Mouse (Mus musculus) neural tube, embryonic 11.5 days (tissue): Measurements from ENCODE around the gene Edil3. TPM values are rescaled to one million over a fixed set of nuclear protein-coding genes. Genes with fewer than 3 reads are reported as not detected.

Experiments
- ATAC-seq: fragments of 200-750 bp; cut with Nextera tagmentation; 2 replicates; pipeline ENCODE4 v1.8.0; 2017; ENCODE audit warnings: moderate number of reproducible peaks, mild to moderate bottlenecking, moderate TSS enrichment, moderate library complexity; ENCODE audit not compliant: insufficient read depth, low FRiP score, low TSS enrichment
- DNase-seq: peaks from one replicate; pipeline ENCODE4 v3.0.0-alpha.2; 2015; ENCODE audit warnings: low spot score
- H3K27ac ChIP-seq: fragments of 300-500 bp; sonication (generic); 2 replicates; pipeline ENCODE4 v1.5.1; 2014; ENCODE audit warnings: low read depth, mild to moderate bottlenecking, low read length
- H3K27me3 ChIP-seq: fragments of 300-500 bp; sonication (generic); 2 replicates; pipeline ENCODE4 v1.6.1; 2014; ENCODE audit warnings: mild to moderate bottlenecking, low read length, mixed read lengths; ENCODE audit not compliant: control insufficient read depth, insufficient read depth
- H3K36me3 ChIP-seq: fragments of 300-500 bp; sonication (generic); 2 replicates; pipeline ENCODE4 v1.6.1; 2014; ENCODE audit warnings: mild to moderate bottlenecking, low read length, moderate library complexity, mixed read lengths; ENCODE audit not compliant: control insufficient read depth, insufficient read depth
- H3K4me1 ChIP-seq: fragments of 300-500 bp; sonication (generic); 2 replicates; pipeline ENCODE4 v1.6.1; 2014; ENCODE audit warnings: low read length, mixed read lengths; ENCODE audit not compliant: control insufficient read depth, insufficient read depth
- H3K4me2 ChIP-seq: fragments of 300-500 bp; sonication (generic); 2 replicates; pipeline ENCODE4 v1.6.1; 2014; ENCODE audit warnings: low read depth, mild to moderate bottlenecking, moderate library complexity
- H3K4me3 ChIP-seq: fragments of 300-500 bp; sonication (generic); 2 replicates; pipeline ENCODE4 v1.5.1; 2014; ENCODE audit warnings: low read depth, low read length
- H3K9ac ChIP-seq: fragments of 300-500 bp; sonication (generic); 2 replicates; pipeline ENCODE4 v1.6.1; 2014; ENCODE audit warnings: mild to moderate bottlenecking, low read length
- H3K9me3 ChIP-seq: fragments of 300-500 bp; sonication (generic); 2 replicates; pipeline ENCODE4 v1.6.1; 2016; ENCODE audit warnings: low read length; ENCODE audit not compliant: control insufficient read depth
- WGBS: fragments of 180-500 bp; shearing (Covaris S2); extraction: QIAGEN DNeasy Blood & Tissue Kit; methylation state at CpG from one replicate; pipeline ENCODE4 v1.1.7; 2014; 5-methylcytosine and 5-hydroxymethylcytosine counted together
- polyA plus RNA-seq: library from polyadenylated mRNA; unstranded; fragments of >200 nt; fragmentation: Nextera tagmentation; extraction: Ambion mirVana; gene quantifications from 2 replicates; pipeline ENCODE4 v1.2.1, GENCODE M21; 2014

Edil3 gene
- polyA plus RNA-seq, 1 experiment from 2014 or later = 45.1 TPM

- Histone ChIP-seq H3K27me3 (peaks cover 3% of the 10 kb centered on the region; the same call in 1 of the 2 replicates), H3K9me3 (no peaks in the 10 kb centered on the region), H3K27ac (no peak overlapping the region), H3K9ac (peak overlapping the region; percentile 14), H3K36me3 (no peaks in the 10 kb centered on the region), H3K4me3 (peak overlapping the region; percentile 69), H3K4me1 (no peaks in the 10 kb centered on the region), H3K4me2 (peak overlapping the region; percentile 97)
- ATAC-seq (no peak), DNase-seq (peak; percentile 14)
- WGBS = 13% methylated on average over 10 of the region's 10 CpGs
These were observed 1.8 kb downstream of the Edil3 start for GRCm38 (mm10) chr13:88822976-88823521.

GRCm38 (mm10) chr13:88823522-88824419 lies 2.5 kb downstream of the Edil3 start:
- DNase-seq (peak; percentile 77), ATAC-seq (peak; percentile 46; the same call in 1 of the 2 replicates)
- peak overlapping the region; percentile 57 for H3K9ac ChIP-seq
- H3K36me3 ChIP-seq = no peaks in the 10 kb centered on the region
- H3K4me1 ChIP-seq = no peaks in the 10 kb centered on the region
- peak overlapping the region; percentile 97 for H3K4me2 ChIP-seq
- WGBS = 1% methylated on average over 25 of the region's 25 CpGs
- peak overlapping the region; percentile 69 for H3K4me3 ChIP-seq
- peaks cover 3% of the 10 kb centered on the region; the same call in 1 of the 2 replicates for H3K27me3 ChIP-seq
- no peaks in the 10 kb centered on the region for H3K9me3 ChIP-seq
- 0 out of 2 replicates have a peak overlapping the region, but pooled peaks have one; percentile 15 for H3K27ac ChIP-seq

- Histone ChIP-seq H3K4me1 (no peaks in the 10 kb centered on the region), H3K27me3 (peaks cover 3% of the 10 kb centered on the region; the same call in 1 of the 2 replicates), H3K9ac (no peak overlapping the region), H3K4me2 (0 out of 2 replicates have a peak overlapping the region, but pooled peaks have one; percentile 97), H3K36me3 (no peaks in the 10 kb centered on the region), H3K27ac (no peak overlapping the region), H3K4me3 (no peak overlapping the region), H3K9me3 (no peaks in the 10 kb centered on the region)
- ATAC-seq = no peak
- 22% methylated on average over 4 of the region's 4 CpGs for WGBS
- DNase-seq = peak; percentile 16
These were observed 3.2 kb downstream of the Edil3 start for GRCm38 (mm10) chr13:88824441-88824840.

GRCm38 (mm10) chr13:88828362-88828761 lies 7.1 kb downstream of the Edil3 start:
- Histone ChIP-seq H3K27me3 (no peaks in the 10 kb centered on the region), H3K27ac (no peak overlapping the region), H3K9me3 (no peaks in the 10 kb centered on the region), H3K36me3 (no peaks in the 10 kb centered on the region), H3K4me1 (no peaks in the 10 kb centered on the region), H3K4me3 (no peak overlapping the region), H3K9ac (no peak overlapping the region), H3K4me2 (no peak overlapping the region)
- 78% methylated on average over 10 of the region's 10 CpGs for WGBS
- no peak for ATAC-seq
- no peak for DNase-seq

GRCm38 (mm10) chr13:88833732-88834131 lies 12.5 kb downstream of the Edil3 start:
- no peak overlapping the region for H3K4me2 ChIP-seq
- no peak overlapping the region for H3K27ac ChIP-seq
- DNase-seq (no peak), ATAC-seq (no peak)
- no peak overlapping the region for H3K4me3 ChIP-seq
- H3K4me1 ChIP-seq = no peaks in the 10 kb centered on the region
- H3K9me3 ChIP-seq = no peaks in the 10 kb centered on the region
- H3K36me3 ChIP-seq = no peaks in the 10 kb centered on the region
- H3K27me3 ChIP-seq = no peaks in the 10 kb centered on the region
- no peak overlapping the region for H3K9ac ChIP-seq
- 97% methylated on average over 1 of the region's 1 CpGs for WGBS

- ATAC-seq (no peak), DNase-seq (no peak)
- Histone ChIP-seq H3K4me3 (no peak overlapping the region), H3K9ac (no peak overlapping the region), H3K27me3 (no peaks in the 10 kb centered on the region), H3K9me3 (no peaks in the 10 kb centered on the region), H3K27ac (no peak overlapping the region), H3K4me2 (no peak overlapping the region), H3K4me1 (no peaks in the 10 kb centered on the region), H3K36me3 (no peaks in the 10 kb centered on the region)
- WGBS = 85% methylated on average over 4 of the region's 4 CpGs
These were observed 28.5 kb downstream of the Edil3 start for GRCm38 (mm10) chr13:88849739-88850138.

- Histone ChIP-seq H3K4me1 (no peaks in the 10 kb centered on the region), H3K9me3 (no peaks in the 10 kb centered on the region), H3K4me2 (no peak overlapping the region), H3K27me3 (no peaks in the 10 kb centered on the region), H3K36me3 (no peaks in the 10 kb centered on the region), H3K9ac (no peak overlapping the region), H3K27ac (no peak overlapping the region), H3K4me3 (no peak overlapping the region)
- 88% methylated on average over 2 of the region's 2 CpGs for WGBS
- ATAC-seq (no peak), DNase-seq (no peak)
These were observed 58.7 kb downstream of the Edil3 start for GRCm38 (mm10) chr13:88879960-88880359.

GRCm38 (mm10) chr13:88890728-88891127 lies 69.5 kb downstream of the Edil3 start:
- ATAC-seq (no peak), DNase-seq (no peak)
- Histone ChIP-seq H3K4me2 (no peak overlapping the region), H3K4me1 (no peaks in the 10 kb centered on the region), H3K9me3 (no peaks in the 10 kb centered on the region), H3K27ac (no peak overlapping the region), H3K36me3 (no peaks in the 10 kb centered on the region), H3K9ac (no peak overlapping the region), H3K4me3 (no peak overlapping the region), H3K27me3 (no peaks in the 10 kb centered on the region)
- 66% methylated on average over 3 of the region's 3 CpGs for WGBS
